Mouse (Mus musculus): ENCODE measurements around the gene Myo16.

DNA sequence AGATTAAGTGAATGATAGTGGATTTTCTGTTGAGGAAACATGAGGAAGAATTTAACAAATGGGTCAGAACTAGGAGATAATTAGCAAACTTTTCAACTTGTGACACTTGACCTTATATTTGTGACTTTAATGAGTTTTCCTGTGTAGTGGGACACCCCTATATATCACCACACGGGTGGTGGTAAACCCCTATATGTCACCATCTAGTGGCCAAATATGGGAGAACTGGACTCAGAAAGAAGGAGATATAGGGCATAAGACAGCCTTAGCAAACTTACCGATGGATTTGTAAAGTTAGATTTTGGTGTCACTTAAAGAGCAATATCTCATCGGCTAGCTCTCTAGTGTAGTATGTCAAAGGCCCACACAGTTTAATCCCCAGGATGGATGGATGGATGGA is 147.1 kb downstream of the Myo16 start:
- peak; percentile 70 for TF ChIP-seq CTCF (IDR thresholded peaks at IDR 0.05; ENCODE audit: low read depth)
- no peak for TF ChIP-seq EP300 (optimal IDR thresholded peaks at IDR 0.05)

Data from stomach, postnatal 0 days (tissue).